Comparison of ENCODE assay signal across 24 mouse cellular contexts in the genomic region with DNA sequence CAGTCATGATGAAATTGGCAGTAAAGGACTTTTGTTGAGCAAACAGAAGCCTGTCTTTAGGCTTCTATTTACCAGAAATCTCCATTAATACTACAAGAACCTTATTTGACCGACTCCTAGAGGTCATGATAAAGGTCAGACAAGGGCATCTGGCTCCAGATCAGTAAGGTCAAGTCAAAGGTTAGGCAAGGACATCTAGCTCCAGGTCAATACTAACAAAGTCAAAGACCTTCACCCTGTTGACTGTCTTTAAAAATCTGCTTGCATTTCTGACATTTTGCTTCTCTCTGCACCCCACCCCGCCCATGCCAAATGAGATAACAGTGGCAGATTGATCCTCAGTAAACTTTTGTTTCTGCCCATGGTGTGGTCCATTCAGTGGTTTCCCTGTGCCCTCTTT. TPM values are rescaled to one million over a fixed set of nuclear protein-coding genes. Genes with fewer than 3 reads are reported as not detected.
A peak's percentile ranks its signal among the peaks of the same experiment; 100 is the strongest.
DNase-seq lines count a peak whose midpoint lies in the region; ATAC-seq and TF ChIP-seq lines count a peak whose summit lies in the region.
"Had no signal": no experiment of that assay in that cellular context is flagged by ENCODE, and none has a peak within 500 bp of the region (broad histone marks: within the 10 kb centered on the region; RNA-seq: fewer than 3 reads in every experiment).

No protein-coding gene starts in this region.

- 0 out of 2 replicates have a peak overlapping the region, but pooled peaks have one; percentile 25 for H3K27ac ChIP-seq in liver, adult 2 months (replicated peaks; ENCODE audit: insufficient read depth, low read depth, low read length)
- no peak overlapping the region for H3K27ac ChIP-seq in liver, embryonic 11.5 days (ENCODE audit: low read depth, low read length)

- no peak for TF ChIP-seq POLR2A in liver, adult 2 months (IDR thresholded peaks at IDR 0.05; ENCODE audit: extremely low read depth, insufficient read depth, low read length)

- TF ChIP-seq CTCF in liver, adult 2 months (IDR thresholded peaks at IDR 0.05; ENCODE audit: low read depth, low read length), result no peak

- H3K4me2 ChIP-seq in liver, embryonic 11.5 days, result no peak overlapping the region

- no peaks in the 10 kb centered on the region for H3K79me2 ChIP-seq in liver, adult 2 months (ENCODE audit: control insufficient read depth, insufficient read depth, low read length)

- H3K36me3 ChIP-seq in liver, adult 2 months (ENCODE audit: control insufficient read depth, insufficient read depth, low read length), result no peaks in the 10 kb centered on the region
- H3K36me3 ChIP-seq in liver, embryonic 11.5 days (ENCODE audit: control insufficient read depth, insufficient read depth, low read length), result no peaks in the 10 kb centered on the region
- H3K36me3 ChIP-seq: G1E had no signal

- no peaks in the 10 kb centered on the region for H3K9me3 ChIP-seq in liver, embryonic 11.5 days (ENCODE audit: control insufficient read depth, low read length)

- DNase-seq in liver, adult 2 months (ENCODE audit: extremely low read depth, low read depth, low spot score), result peak; percentile 94
- no peak for DNase-seq in liver, embryonic 11.5 days (ENCODE audit: low spot score)
- DNase-seq: adrenal gland, adult 2 months; adrenal gland, adult 8-10 months; adrenal gland, postnatal 10 days; adrenal gland, postnatal 14 days; adrenal gland, postnatal 25 days; adrenal gland, postnatal 36 days; B cell, adult 2 months; cerebellum, adult 11 months; cerebellum, adult 11-12 months; cerebellum, adult 18-20 months; cerebellum, adult 2 months had no signal

- ATAC-seq in liver, embryonic 11.5 days (replicated peaks; ENCODE audit: low FRiP score), result no peak
- ATAC-seq: activated CD4-positive, CD25-positive, alpha-beta regulatory T cell, adult 4 months; CD4-positive, CD25-positive, alpha-beta regulatory T cell, adult 4 months; Patski had no signal

- no peak overlapping the region for H3K9ac ChIP-seq in liver, adult 2 months (ENCODE audit: low read depth, low read length)
- no peak overlapping the region for H3K9ac ChIP-seq in liver, embryonic 11.5 days (ENCODE audit: low read depth, low read length)

- no peak overlapping the region for H3K4me3 ChIP-seq in liver, adult 2 months (ENCODE audit: insufficient read depth, low read depth, low read length)
- H3K4me3 ChIP-seq in liver, embryonic 11.5 days (ENCODE audit: low read depth, low read length), result no peak overlapping the region

- WGBS in liver, adult 2 months, result 18% methylated on average over 2 of the region's 2 CpGs
- WGBS in liver, embryonic 11.5 days, result 52% methylated on average over 2 of the region's 2 CpGs

- H3K27me3 ChIP-seq in liver, adult 2 months (ENCODE audit: control insufficient read depth, insufficient read depth, low read length), result no peaks in the 10 kb centered on the region
- no peaks in the 10 kb centered on the region for H3K27me3 ChIP-seq in liver, embryonic 11.5 days (replicated peaks; ENCODE audit: control insufficient read depth, insufficient read depth, low read length)
- H3K27me3 ChIP-seq: CH12.LX had no signal

- peaks cover 9% of the 10 kb centered on the region for H3K4me1 ChIP-seq in liver, adult 2 months (ENCODE audit: control insufficient read depth, insufficient read depth, low read length)
- H3K4me1 ChIP-seq in liver, embryonic 11.5 days (replicated peaks; ENCODE audit: control insufficient read depth, insufficient read depth, low read length), result no peaks in the 10 kb centered on the region

RNA-seq across cellular contexts. Expression of gene Gstt1, which starts 5.8 kb away (rescaled TPM):
- total RNA-seq in liver, adult 2 months (2014; rRNA removed), result 458 and 622 TPM in 2 replicates
- 1,012 and 1,223 TPM in 2 replicates for polyA plus RNA-seq in liver, adult 2 months (2012; rRNA removed)
- 40.7 and 43.0 TPM in 2 replicates for polyA plus RNA-seq in liver, embryonic 11.5 days (2014; fragmentation: Nextera tagmentation; extraction: Ambion mirVana)

RNA-seq across cellular contexts. Expression of gene Gstt4, which starts 18.1 kb away (rescaled TPM):
- total RNA-seq in liver, adult 2 months (2014; rRNA removed), result 0.09 TPM in 1 of 2 replicates, not detected in the other
- polyA plus RNA-seq in liver, adult 2 months (2012; rRNA removed), result not detected in 2 replicates
- polyA plus RNA-seq in liver, embryonic 11.5 days (2014; fragmentation: Nextera tagmentation; extraction: Ambion mirVana), result not detected in 2 replicates
- total RNA-seq: adrenal gland, adult 18-20 months; adrenal gland, adult 2 months; adrenal gland, adult 8-10 months; adrenal gland, postnatal 25 days; adrenal gland, postnatal 36 days; adrenal gland, postnatal 4 days; ES-E14; G1E; MEL had no signal
- polyA plus RNA-seq: adrenal gland, adult 2 months; brain, embryonic 14.5 days; C2C12; CD4-positive, CD25-positive, alpha-beta regulatory T cell, adult 4 months; cerebellum, adult 2 months; G1E; Patski had no signal

RNA-seq across cellular contexts. Expression of gene Gstt3, which starts 23.0 kb away (rescaled TPM):
- 126 and 181 TPM in 2 replicates for total RNA-seq in liver, adult 2 months (2014; rRNA removed)
- 198 and 213 TPM in 2 replicates for polyA plus RNA-seq in liver, adult 2 months (2012; rRNA removed)
- 6.3 and 7.9 TPM in 2 replicates for polyA plus RNA-seq in liver, embryonic 11.5 days (2014; fragmentation: Nextera tagmentation; extraction: Ambion mirVana)

RNA-seq across cellular contexts. Expression of gene Gm20441, which starts 23.5 kb away (rescaled TPM):
- total RNA-seq in liver, adult 2 months (2014; rRNA removed), result not detected in 2 replicates
- polyA plus RNA-seq in liver, adult 2 months (2012; rRNA removed), result 0.37 and 0.80 TPM in 2 replicates
- polyA plus RNA-seq in liver, embryonic 11.5 days (2014; fragmentation: Nextera tagmentation; extraction: Ambion mirVana), result not detected in 2 replicates
- total RNA-seq: adrenal gland, adult 18-20 months; adrenal gland, adult 2 months; adrenal gland, adult 8-10 months; adrenal gland, postnatal 10 days; adrenal gland, postnatal 14 days; adrenal gland, postnatal 25 days; ES-E14; G1E; MEL had no signal
- polyA plus RNA-seq: activated CD4-positive, CD25-positive, alpha-beta regulatory T cell, adult 4 months; adrenal gland, adult 2 months; brain, embryonic 14.5 days; C2C12; CD4-positive, CD25-positive, alpha-beta regulatory T cell, adult 4 months; cerebellum, adult 2 months; G1E; Patski had no signal

RNA-seq across cellular contexts. Expression of gene Ddt, which starts 31.0 kb away (rescaled TPM):
- total RNA-seq in liver, adult 2 months (2014; rRNA removed), result 347 and 388 TPM in 2 replicates
- polyA plus RNA-seq in liver, adult 2 months (2012; rRNA removed), result 898 and 914 TPM in 2 replicates
- polyA plus RNA-seq in liver, embryonic 11.5 days (2014; fragmentation: Nextera tagmentation; extraction: Ambion mirVana), result 198 and 213 TPM in 2 replicates

Comparison
In these comparisons a context has a peak if more than half of its experiments do, and no peak if none do; other contexts are left out.
1. RNA of gene Gstt1, which starts 5.8 kb away (polyA plus RNA-seq): 1,012 to 1,223 TPM in liver, adult 2 months; 40.7 to 43.0 TPM in liver, embryonic 11.5 days; every median in the first group is over 10 times any median in the second.
2. RNA of gene Gstt3, which starts 23.0 kb away (polyA plus RNA-seq): 198 to 213 TPM in liver, adult 2 months; 6.3 to 7.9 TPM in liver, embryonic 11.5 days; every median in the first group is over 10 times any median in the second.